Mouse (Mus musculus) A20 (cell line): ENCODE measurements at regions not wholly inside any gene's neighbourhood (a gene's known extent, or its start where the extent isn't known, plus 50 kb on each side); places are given as distances from the start of the nearest gene placed in this dataset.
A peak's percentile ranks its signal among the peaks of the same experiment; 100 is the strongest.

Experiments
- DNase-seq: peaks from one replicate; pipeline ENCODE4 v3.0.0-alpha.2; 2011; ENCODE audit warnings: low read depth, low spot score

GRCm38 (mm10) chr15:62483534-62483933 is 1361.4 kb downstream of the Gsdmc2 start:
- no peak for DNase-seq

- DNase-seq: peak; percentile 77
Observed at GRCm38 (mm10) chr15:62482357-62482756, 1362.6 kb downstream of the Gsdmc2 start.

GRCm38 (mm10) chr15:62477779-62478178 is 1367.2 kb downstream of the Gsdmc2 start:
- no peak for DNase-seq

GRCm38 (mm10) chr15:62476452-62476851 is 1368.5 kb downstream of the Gsdmc2 start:
- DNase-seq: no peak

GRCm38 (mm10) chr15:62470683-62471331 is 1374.2 kb downstream of the Gsdmc2 start:
- DNase-seq: no peak

GRCm38 (mm10) chr15:62468076-62468475 is 1376.9 kb downstream of the Gsdmc2 start:
- DNase-seq: no peak

- DNase-seq: no peak
Observed at GRCm38 (mm10) chr15:62466856-62467255, 1378.1 kb downstream of the Gsdmc2 start.

- DNase-seq: peak; percentile 23
Observed at GRCm38 (mm10) chr15:62465026-62465839, 1379.7 kb downstream of the Gsdmc2 start.

- no peak for DNase-seq
Observed at GRCm38 (mm10) chr15:62462698-62463097, 1382.3 kb downstream of the Gsdmc2 start.

- no peak for DNase-seq
Observed at GRCm38 (mm10) chr15:62461398-62462051, 1383.5 kb downstream of the Gsdmc2 start.

- no peak for DNase-seq
Observed at GRCm38 (mm10) chr15:62460724-62461123, 1384.3 kb downstream of the Gsdmc2 start.

- no peak for DNase-seq
Observed at GRCm38 (mm10) chr15:62460026-62460607, 1384.9 kb downstream of the Gsdmc2 start.

- DNase-seq: peak; percentile 75
Observed at GRCm38 (mm10) chr15:62457990-62458389, 1387.0 kb downstream of the Gsdmc2 start.

- DNase-seq: peak; percentile 56
Observed at GRCm38 (mm10) chr15:62457051-62457664, 1387.8 kb downstream of the Gsdmc2 start.

- DNase-seq: no peak
Observed at GRCm38 (mm10) chr15:62456020-62456419, 1389.0 kb downstream of the Gsdmc2 start.

- DNase-seq: no peak
Observed at GRCm38 (mm10) chr15:62448116-62448515, 1396.9 kb downstream of the Gsdmc2 start.

- DNase-seq: no peak
Observed at GRCm38 (mm10) chr15:62439211-62439610, 1405.8 kb downstream of the Gsdmc2 start.

- no peak for DNase-seq
Observed at GRCm38 (mm10) chr15:62436631-62437030, 1408.3 kb downstream of the Gsdmc2 start.

GRCm38 (mm10) chr15:62435141-62435680 is 1409.8 kb downstream of the Gsdmc2 start:
- DNase-seq: no peak

- peak; percentile 21 for DNase-seq
Observed at GRCm38 (mm10) chr15:62432742-62433245, 1412.2 kb downstream of the Gsdmc2 start.

GRCm38 (mm10) chr15:62431150-62431678 is 1413.8 kb downstream of the Gsdmc2 start:
- DNase-seq: peak; percentile 86
